Mouse (Mus musculus) G1E-ER4 (cell line): ENCODE data around the gene Hhat. TPM values are rescaled to one million over a fixed set of nuclear protein-coding genes. Genes with fewer than 3 reads are reported as not detected.

Source experiments
- GATA1 ChIP-seq: IDR thresholded peaks from one replicate; pipeline ENCODE4 v1.8.0; 2012; ENCODE audit warnings: low read length, inconsistent platforms
- polyA plus RNA-seq: library from polyadenylated mRNA; stranded (reverse); fragments of >175 nt; gene quantifications from 2 replicates; pipeline ENCODE4 v1.2.3, GENCODE M21; 2012

Hhat gene
- polyA plus RNA-seq = 0.02 and 0.04 TPM in 2 replicates

DNA sequence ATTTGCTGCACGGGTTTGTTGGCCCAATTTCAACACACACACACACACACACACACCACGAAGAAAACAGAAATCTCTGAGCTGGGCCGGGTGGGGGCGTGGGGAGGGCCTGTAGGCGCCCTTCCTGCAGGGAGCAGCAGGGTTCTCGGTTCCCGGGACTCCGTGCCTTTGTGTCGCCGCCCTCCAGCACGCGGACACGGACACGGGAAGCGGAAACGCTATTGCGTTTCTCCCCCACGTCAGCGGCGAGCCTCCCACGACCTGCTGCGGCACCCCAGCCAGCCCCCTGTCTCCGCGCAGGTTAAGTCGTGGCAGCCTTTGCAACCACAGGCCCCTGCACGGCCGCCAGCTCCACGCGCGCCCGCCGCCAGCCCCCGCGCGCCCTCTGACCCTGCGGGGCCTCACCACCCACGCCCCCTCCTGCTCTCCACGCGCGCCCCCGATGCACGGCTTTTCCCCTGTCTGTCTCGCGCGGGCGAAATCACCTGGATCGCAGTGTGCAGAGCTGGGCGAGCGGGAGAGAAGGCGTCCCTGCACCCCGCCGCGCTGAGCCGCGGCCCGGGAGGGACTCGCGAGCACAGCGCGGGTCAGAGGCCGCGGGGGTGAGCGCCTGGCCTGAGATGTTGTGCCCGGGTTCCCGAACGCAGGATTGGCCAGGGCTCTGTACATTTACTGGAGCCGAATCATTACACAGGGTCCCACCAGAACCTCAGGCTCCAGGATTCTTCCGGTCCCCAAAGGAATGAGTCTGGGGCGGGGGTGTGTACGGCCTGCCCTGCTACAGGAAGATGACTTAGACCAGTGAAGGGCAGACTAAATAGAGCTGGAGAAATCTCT lies at the start of gene Hhat:
Hhat (minus strand) TSS at position 729 of the 837 bp plus-strand sequence.
- no peak for TF ChIP-seq GATA1

DNA sequence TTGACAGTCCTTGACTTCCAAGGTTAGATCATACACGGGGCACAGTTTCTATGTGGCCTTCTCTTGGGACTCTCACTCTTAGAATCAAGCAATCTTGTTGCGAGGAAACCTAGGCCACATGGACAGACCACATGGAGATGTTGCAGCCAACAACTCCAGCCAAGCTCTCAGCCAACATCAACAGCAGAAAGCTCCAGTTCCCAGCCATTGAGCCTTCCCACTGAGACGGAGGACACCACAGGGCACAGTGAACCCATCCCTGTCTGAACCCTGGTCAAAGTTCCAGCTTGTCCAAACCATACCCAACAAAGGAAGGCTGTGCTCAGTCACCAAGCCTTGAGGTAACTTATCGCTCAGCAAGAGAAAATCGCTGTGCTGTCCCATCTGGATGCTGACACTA lies 47.3 kb upstream of the Hhat start:
- TF ChIP-seq GATA1 = no peak

DNA sequence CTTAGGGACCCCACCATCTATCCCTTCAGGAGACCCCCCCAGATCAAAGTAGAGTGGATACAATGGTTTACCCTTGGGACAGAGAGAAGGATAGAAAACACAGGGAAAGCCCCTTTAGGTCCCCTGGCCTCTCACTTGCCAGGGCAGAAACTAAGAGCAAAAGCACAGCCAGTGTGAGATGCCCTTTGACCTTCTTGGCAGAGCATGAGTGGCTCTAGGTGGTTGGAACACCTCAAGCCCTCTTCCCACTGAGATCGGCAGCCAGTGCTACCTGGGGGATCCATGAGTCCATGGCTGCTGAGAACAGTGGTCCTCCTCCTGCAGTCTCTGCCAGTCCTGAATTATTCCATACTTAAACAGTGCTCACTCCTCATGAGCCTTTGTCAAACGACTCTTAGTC lies 44.8 kb upstream of the Hhat start:
- TF ChIP-seq GATA1 = no peak

DNA sequence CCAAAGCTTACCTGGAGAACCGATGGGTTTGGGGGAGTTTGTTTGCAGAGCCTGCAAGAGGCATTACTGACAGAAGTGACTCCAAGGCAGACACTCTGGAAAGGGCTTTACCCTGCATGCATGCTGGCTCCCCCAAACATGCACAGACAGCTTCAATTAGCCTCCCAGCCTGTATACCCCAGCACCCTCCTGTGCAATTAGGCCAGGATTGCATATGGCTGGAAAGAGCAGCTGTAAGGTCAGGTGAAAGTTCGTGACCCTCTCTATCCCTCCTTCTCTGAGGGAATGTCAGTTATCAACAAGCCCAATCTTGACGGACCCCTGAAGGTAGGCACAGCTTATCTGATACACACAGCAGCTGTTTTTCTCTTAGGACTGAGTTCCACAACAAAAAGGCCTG lies 43.7 kb upstream of the Hhat start:
- no peak for TF ChIP-seq GATA1

DNA sequence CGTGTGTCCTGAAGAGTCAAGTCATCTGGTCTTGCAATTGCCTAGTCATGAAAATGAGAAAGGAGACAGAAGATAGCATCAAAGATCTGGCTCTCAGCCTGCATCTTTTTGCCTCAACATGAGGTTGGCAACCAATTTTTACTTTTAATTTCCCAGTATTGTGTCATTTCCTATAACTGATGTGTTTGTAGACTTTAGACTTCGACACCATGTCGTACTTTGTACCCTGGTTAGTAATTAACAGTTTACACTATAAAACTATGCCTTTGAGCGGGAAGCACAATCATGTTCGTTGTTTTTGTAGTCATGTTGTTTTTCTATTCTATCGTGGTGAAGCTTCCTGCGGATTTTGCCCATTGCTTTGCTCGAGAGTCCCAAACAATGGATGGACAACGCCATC lies 41.7 kb upstream of the Hhat start:
- TF ChIP-seq GATA1 = no peak

DNA sequence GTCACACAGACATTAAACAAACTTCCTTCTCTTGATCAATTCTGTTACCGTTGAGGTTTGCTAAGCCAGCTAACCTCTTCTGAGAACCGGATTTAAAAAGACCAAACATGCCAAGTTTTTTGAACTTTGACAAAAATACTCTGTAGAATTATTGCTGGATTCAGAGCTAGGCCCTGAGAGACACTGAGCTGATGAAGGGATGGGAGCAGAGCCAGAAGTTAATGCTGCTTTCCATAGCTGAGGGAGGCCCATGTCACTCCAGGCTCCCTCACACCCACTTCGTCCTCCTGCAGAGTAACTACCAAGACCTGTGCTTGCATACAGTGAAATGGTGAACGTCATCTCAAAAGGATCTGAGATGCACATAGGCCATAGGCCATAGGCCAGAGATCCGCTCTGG lies 41.3 kb upstream of the Hhat start:
- TF ChIP-seq GATA1 = no peak

DNA sequence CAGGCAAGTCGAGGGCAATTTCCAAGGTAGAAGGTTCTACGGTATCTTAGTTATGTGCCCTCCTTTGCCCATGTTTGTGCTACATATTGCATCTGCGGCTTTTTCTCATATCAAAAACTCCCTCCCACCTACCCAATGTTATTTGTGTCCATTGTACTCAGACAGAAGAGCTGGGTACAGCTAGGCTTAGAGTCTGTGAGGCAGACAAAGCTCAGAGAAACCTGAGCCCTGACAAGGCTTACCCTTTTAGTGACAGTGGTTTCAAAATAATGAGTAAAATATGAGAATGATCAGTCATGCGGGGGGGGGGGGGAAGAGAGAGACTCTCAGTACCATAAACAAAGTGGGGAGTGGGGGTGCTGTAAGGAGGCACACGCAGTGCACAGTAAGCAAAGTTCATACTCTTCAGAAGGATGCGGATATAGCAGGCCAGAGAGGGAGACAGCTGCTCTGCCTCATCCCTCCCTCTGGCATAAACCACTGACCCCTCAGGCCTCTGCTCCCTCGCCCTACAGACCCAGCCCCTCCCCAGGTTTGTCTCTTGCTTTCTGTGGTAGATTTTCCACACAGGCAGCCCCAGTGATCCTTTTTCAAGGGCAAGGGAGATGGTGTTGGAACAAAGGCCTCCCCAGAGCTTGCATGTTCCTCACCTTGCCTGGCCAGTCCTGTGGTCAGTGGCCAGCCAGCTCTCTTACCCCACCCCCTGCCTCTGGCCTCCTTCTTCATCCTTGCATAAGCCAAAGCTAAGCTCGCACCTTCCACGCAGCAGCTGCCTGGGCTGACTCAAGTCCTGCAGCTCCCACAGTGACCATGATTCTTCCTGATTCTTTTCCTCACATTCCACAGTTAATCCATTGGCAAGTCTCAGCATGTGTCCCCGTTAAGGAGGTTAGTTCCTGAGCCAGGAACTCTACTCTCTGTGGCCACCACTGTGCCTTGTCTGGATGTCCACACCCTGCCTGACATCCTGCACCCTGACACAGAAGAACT lies 35.4 kb upstream of the Hhat start:
- TF ChIP-seq GATA1 = no peak

DNA sequence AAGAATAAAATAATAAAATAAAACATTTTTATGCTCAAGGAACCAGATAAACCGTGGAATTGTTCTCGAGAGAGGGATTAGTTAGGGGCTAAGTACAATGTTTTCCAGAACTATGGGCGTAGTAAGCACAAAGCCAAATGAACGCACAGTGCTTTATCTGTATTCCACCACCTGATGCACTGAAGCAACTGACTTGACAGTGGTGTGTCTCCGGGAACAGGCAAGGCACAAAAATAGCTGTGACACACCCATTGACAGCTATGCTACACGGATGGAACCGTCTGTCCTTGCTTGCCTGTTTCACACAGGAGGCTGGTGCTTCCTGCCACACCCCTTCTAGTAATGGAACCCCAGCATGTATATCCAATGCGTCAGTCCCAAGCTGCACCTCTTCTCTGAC lies 29.3 kb upstream of the Hhat start:
- TF ChIP-seq GATA1 = no peak

DNA sequence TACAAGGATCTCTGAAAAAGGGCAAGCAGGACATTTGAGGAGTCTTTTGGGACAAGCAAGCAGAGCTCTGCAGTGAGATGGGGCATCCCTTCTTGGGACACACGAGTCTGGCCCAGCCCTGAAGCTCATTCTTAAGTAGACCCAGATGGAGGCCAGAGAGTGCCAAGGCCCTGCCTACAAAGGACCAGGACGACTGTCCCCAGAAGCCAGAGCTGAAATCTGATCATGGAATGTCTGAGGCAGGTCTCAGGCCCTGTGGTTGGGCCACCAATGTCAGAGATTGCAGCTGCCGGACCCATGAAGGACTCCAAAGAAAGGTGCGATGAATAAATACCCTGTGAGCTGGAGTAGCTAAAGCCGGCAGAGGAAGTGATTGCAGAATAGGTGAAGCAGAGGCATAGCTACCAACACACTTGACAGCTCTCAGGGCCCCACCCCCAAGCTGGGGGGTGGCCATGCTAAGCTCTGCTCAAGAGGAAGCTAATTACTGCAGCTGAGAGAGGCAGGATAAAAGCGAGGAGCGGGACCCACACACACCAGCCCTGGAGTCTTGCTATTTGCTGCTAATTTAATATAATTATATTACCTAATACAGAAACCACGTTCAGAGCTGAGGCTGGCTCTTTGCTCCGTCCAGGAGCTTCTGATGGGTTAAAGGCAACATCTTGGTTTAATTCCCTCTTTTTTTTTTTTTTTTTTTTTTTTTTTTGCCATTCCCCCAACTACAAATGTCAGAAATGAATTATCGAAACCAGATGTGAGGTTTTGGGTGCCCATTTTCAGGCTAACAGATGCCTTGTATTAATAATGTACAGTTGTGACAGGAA lies 28.4 kb upstream of the Hhat start:
- TF ChIP-seq GATA1 = no peak

DNA sequence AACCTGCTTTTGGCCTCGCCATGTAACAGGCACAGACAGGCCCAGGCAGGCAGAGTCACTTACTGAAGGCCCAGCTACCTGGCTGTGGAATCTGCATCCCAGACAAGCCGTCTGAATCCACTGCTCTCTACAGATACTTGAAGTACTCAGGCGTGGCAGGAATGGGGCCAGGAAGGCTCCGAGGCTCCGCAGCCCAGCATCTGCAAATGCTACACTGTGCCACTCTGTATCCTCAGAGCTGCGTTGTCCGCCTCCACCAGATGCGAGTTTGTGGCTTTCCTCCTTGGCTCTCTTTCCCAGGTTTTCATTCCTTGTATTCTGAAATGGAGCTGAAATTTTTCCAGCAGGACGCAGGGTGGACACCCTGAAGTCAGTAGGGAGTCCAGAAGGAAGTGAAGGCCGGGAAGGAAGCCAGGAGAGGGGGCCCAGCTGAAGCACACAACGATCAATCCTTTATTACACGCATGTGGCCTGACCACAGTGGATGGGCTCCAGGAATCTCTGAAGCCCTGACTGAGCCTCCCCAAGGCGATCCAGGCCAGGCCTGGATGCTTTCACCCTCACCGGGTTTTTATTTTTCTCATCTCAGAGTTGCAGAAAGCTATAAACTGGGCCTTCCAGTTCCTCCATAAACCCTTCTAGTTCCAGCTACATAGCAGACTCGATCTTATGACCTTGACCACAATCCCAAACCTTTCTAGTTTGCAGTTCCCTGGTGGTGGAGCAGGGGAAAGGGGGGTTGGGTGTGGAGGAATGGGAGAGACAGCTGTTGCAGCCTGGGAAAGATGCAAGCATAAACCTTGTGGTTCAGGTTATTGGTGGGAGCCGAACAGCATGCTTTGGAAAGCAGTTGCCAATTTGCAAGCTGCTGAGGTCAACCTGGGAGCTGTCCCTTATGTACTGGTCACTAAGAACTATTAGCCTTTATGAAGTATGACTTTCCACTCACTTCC lies 27.5 kb upstream of the Hhat start:
- TF ChIP-seq GATA1 = no peak

DNA sequence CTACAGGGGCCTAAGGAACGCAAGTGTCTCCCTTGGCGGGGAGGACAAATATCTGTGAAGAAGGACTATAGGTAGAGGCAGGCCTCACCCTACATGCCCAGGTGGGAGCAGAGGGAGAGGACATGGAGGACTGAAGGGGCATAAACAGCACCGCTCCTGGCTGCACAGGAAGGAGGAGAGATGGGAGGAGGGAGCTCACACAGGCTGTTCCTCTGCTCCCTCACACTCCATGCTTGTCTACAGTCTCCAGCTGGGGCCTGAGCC lies 25.9 kb upstream of the Hhat start:
- no peak for TF ChIP-seq GATA1

DNA sequence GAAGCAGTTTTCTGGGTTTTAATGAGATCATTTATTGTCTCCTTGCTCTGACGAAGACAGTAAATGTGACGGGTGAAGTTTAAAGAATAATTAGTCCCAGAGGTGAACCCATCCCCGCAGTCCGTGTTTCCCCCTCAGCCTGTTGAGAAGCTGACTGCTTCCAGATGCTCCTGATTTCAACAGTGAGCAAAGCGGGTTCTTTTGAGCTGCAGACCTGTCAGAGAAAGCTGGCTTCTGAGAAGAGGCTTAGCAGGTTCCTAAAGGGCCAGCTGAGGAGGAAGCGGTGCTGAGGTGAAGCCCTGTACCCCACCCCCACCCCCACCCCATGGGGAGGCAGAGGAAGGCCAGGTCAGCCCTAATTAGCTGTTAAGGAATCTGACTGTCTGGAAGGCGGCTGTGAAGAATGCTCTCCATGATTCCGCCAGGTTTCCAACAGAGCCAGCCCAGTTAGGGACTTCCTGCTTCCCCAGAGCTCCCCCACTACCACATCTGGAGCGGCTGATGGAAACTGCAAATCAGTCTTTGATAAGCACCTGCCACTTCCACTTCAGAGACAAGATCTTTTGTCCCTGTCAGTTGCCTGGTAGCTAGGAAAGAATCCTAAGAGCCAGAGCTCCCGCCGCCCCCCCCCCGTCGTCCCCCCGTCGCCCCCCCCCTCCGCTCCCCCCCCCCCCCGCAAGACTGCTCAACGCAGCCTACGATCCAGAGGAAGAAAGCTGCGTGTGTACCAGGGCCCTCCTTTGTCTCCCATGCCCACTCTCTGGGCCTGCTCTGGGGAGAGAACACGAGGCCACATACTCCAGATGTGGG lies 25.4 kb upstream of the Hhat start:
- TF ChIP-seq GATA1 = no peak

DNA sequence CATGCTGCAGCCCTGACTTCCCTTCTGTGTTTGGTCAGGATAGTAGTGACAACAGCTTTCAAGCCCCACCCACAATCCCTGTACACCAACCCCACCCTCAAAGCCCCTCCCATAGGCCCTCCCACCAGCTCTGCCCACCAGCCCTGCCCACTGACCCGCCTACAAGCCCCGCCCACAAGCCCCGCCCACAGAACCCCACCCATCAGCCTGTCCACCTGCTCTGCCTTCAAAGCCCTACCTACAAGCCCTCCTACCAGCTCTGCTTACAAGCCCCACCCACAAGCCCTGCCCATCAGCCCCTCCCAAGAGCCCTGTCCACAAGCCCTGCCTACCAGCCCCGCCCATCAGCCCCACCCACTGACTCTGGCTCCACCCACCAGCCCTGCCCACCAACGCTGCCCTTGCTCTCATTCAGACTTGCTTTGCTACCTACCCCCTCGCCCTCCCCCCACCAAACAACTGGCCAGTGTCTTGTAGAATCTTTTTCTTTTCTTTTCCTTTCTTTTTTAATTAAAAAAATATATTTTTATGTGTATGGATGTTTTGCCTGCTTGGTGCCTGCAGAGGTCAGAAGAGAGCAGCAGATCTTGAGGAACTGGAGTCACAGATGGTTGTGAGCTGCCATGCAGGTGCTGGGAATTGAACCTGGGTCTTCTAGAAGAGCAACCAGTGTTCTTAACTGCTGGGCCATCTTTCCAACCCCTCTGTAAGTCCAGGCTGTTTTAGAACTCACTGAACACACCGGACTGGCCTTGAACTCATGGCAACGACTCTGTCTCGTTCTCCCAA lies 24.1 kb upstream of the Hhat start:
- no peak for TF ChIP-seq GATA1
